Mouse (Mus musculus) small intestine, adult 2 months (tissue): Measurements from ENCODE around the gene Ntrk3.

Experiments used
- CTCF ChIP-seq: fragments of 200-500 bp; IDR thresholded peaks from 2 replicates; pipeline ENCODE4 v1.5.1; 2012; ENCODE audit warnings: low read depth, mild to moderate bottlenecking, control low read depth, inconsistent platforms, low read length, moderate library complexity, mixed read lengths; ENCODE audit not compliant: insufficient replicate concordance, insufficient read length; ENCODE audit errors: extremely low read depth
- POLR2A ChIP-seq: fragments of 200-500 bp; IDR thresholded peaks from 2 replicates; pipeline ENCODE4 v1.6.1; 2012; ENCODE audit warnings: low read depth, mild to moderate bottlenecking, control low read depth, inconsistent platforms, low read length, moderate library complexity

GRCm38 (mm10) chr7:78595895-78596294 is 141.9 kb downstream of the Ntrk3 start:
- TF ChIP-seq CTCF (peak; percentile 74; the same call in 1 of the 2 replicates), POLR2A (no peak)
